Mouse (Mus musculus) olfactory bulb, adult 2 months (tissue): Measurements from ENCODE around the gene Slc39a13. TPM values are rescaled to one million over a fixed set of nuclear protein-coding genes. Genes with fewer than 3 reads are reported as not detected.

Experiments
- H3K27ac ChIP-seq: fragments of 200-500 bp; 2 replicates; pipeline ENCODE4 v1.5.1; 2012; ENCODE audit warnings: low read depth, low read length; ENCODE audit not compliant: insufficient read depth
- H3K4me1 ChIP-seq: fragments of 200-500 bp; 2 replicates; pipeline ENCODE4 v1.6.1; 2012; ENCODE audit warnings: low read length; ENCODE audit not compliant: control insufficient read depth, insufficient read depth
- H3K4me3 ChIP-seq: fragments of 200-500 bp; 2 replicates; pipeline ENCODE4 v1.5.1; 2012; ENCODE audit warnings: mild to moderate bottlenecking, low read depth, low read length, moderate library complexity; ENCODE audit not compliant: insufficient read depth
- CTCF ChIP-seq: fragments of 200-500 bp; IDR thresholded peaks from 2 replicates; pipeline ENCODE4 v1.5.1; 2012; ENCODE audit warnings: low read depth, mild to moderate bottlenecking, low read length, moderate library complexity; ENCODE audit not compliant: insufficient read depth
- POLR2A ChIP-seq: fragments of 200-500 bp; IDR thresholded peaks from 2 replicates; pipeline ENCODE4 v1.6.1; 2012; ENCODE audit warnings: mild to moderate bottlenecking, low read depth, low read length, moderate library complexity; ENCODE audit not compliant: insufficient read depth
- WGBS: fragments of 180-500 bp; shearing (Covaris S2); methylation state at CpG from one replicate; pipeline ENCODE4 v1.1.7; 2018; 5-methylcytosine and 5-hydroxymethylcytosine counted together
- polyA plus RNA-seq: library from polyadenylated mRNA; stranded (reverse); fragments of >200 nt; gene quantifications from 2 replicates; pipeline ENCODE4 v1.2.4, GENCODE M21; 2012; ENCODE audit warnings: low replicate concordance; ENCODE audit not compliant: missing spikeins, insufficient read depth, insufficient read length

Slc39a13 gene
- polyA plus RNA-seq, 1 experiment, result not detected

DNA sequence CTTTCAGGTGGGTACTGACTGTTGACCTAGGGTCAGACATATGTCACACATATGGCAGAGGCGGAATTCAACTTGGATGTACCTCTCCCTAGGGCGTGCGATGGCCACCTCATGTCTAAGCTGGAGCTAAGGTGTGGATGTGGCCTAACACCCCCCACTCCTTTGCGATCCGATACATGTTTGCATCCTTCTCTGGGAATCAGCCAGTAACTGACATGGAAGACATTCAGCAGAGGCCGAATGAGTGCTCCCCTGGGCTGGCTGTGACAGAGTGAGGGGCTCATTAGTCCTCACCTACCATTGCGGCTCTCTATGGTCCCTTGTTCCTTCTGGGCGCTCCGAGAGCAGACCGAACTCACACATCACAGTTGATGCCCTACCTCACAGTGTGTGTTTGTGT, 842 bp upstream of the Slc39a13 start:
- TF ChIP-seq POLR2A (no peak), CTCF (no peak)
- H3K27ac ChIP-seq, result peak overlapping the region; percentile 79
- 85% methylated on average over 10 of the region's 10 CpGs for WGBS
- peaks cover 15% of the 10 kb centered on the region for H3K4me1 ChIP-seq
- no peak overlapping the region for H3K4me3 ChIP-seq

DNA sequence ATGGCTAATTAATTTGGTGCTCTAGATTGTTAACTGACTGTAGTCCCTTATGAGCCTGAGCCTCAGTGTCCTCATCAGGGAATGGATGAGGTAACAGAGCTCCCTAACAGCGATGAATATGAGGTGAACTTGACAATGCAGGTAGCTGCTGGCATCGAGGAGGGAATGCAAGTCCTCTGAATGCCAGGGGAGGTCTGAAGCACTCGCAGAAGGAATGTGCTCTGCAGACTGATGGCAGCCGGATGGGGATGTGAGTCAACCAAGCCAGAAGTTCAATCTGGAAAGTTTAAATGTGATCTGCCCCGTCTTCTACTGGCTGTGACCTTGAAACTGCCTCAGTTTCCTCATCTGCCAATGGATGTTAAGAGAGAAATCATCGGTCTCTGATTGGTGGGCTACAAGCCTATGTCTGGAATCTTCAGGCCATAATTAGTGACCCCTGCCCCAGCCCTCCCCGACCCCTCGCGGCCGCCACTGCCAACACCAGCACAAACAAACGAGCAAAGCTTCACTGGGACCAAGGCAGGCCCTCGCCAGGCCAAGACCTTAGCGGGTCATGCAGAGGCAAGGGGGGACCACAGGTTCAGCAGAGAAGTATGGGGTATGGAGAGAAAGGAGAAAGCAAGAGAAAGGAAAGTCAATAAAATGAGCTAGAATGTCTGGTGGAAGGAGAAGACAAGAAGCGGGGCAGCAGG, 764 bp downstream of the Slc39a13 start:
- peaks cover 19% of the 10 kb centered on the region for H3K4me1 ChIP-seq
- H3K4me3 ChIP-seq, result peak overlapping the region; percentile 81
- WGBS, result 5% methylated on average over 14 of the region's 14 CpGs
- TF ChIP-seq CTCF, result no peak
- TF ChIP-seq POLR2A, result no peak; the same call in 1 of the 2 replicates
- peak overlapping the region; percentile 54 for H3K27ac ChIP-seq

DNA sequence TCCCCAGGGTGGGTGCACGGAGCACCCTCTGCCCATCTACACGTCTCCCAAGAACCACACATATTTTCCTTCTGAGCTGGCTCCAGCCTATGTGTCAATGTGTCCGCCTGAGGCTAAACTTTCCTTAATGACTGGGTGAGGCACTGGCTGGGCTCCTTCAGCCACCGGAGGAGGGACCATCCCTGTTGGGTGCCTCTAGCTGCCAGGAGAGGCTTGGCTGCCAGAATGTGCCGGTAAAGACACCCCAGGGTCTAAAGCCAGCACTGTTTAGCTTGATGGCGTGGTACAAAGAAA, 1.4 kb downstream of the Slc39a13 start:
- peak overlapping the region; percentile 25 for H3K4me3 ChIP-seq
- H3K27ac ChIP-seq, result no peak overlapping the region
- TF ChIP-seq CTCF (no peak), POLR2A (no peak)
- WGBS, result 19% methylated on average over 6 of the region's 6 CpGs
- peaks cover 19% of the 10 kb centered on the region for H3K4me1 ChIP-seq

DNA sequence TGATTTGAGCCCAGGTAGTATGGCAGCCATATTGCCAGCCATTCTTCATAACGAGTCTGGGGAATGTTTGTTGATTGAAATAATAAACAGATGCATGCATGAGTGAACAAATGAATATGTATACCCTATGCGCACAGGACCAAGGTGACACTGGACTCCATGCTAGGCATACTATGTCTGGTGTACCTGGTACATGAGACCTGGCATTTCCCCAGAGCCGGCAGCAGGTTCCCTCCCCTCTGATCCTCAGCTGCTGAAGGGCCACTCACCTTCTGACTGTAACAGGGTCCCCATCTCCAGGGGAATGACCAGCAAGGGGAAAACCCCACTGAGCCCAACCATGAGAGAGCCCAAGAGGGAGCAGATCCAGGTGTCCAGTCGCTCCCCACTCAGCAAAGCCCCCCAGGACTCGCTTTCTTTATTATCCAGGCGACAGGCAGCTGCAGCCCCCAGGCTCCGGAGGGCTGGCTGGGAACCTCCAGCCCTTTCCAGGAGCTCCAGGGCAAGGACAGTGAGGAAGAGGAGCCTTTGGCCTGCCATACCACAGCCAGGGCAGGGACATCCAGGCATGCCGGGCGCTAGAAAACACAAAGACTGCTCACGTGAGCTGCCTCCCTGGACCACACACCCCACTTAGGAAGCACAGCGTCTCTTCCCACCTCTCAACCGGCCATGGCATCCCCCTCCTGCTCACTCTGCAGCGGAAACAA, 1.9 kb downstream of the Slc39a13 start:
- WGBS, result 53% methylated on average over 13 of the region's 13 CpGs
- Histone ChIP-seq H3K4me1 (peaks cover 19% of the 10 kb centered on the region), H3K4me3 (peak overlapping the region; percentile 25), H3K27ac (no peak overlapping the region)
- TF ChIP-seq POLR2A, result no peak
- TF ChIP-seq CTCF, result no peak

DNA sequence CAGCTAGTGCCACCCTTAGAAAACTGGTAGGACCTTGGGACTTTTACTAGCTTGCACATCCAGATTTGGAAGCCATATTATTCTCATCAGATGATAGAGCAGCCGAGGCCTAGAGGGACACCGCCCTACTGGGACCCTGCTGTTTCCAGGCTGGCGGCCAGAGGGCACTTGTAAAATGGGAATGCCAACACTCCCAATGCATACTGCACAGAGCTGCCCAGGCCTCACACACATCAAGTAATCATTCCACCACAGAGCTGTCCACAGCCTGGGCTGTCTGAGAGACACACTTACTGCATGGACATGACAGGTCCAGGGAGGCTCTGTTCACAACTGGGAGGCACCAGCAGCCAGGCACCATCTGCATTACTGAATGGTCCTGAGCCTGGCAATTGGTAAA, 3.8 kb downstream of the Slc39a13 start:
- H3K4me3 ChIP-seq, result no peak overlapping the region
- 58% methylated on average over 3 of the region's 3 CpGs for WGBS

DNA sequence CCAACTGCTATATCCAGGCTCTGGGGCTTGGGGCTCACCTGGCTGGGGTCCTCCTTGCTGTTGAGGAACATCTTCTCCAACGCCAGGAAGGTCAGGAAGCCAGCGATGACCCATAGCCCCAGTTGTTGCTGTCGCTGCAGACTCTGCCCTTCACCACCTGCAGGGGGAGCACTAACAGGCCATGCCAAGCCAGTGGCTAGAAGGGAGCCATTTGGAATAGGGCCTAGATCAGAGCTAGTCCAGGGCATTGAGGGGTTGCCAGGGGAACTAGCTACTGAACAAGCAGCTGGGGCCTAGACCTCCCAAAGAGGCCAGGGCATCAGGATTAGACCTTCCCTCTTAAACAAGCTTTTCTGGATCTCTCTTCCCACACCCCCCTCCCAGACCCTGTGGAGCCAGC, 4.7 kb downstream of the Slc39a13 start:
- 59% methylated on average over 3 of the region's 3 CpGs for WGBS
- TF ChIP-seq CTCF (peak; percentile 68; the same call in 1 of the 2 replicates), POLR2A (no peak)
- peaks cover 19% of the 10 kb centered on the region for H3K4me1 ChIP-seq
- no peak overlapping the region for H3K4me3 ChIP-seq
- no peak overlapping the region for H3K27ac ChIP-seq

More for the DNA sequence above, 3.8 kb downstream of the Slc39a13 start:
- no peak overlapping the region for H3K27ac ChIP-seq
- peaks cover 19% of the 10 kb centered on the region for H3K4me1 ChIP-seq
- TF ChIP-seq POLR2A, result no peak
- TF ChIP-seq CTCF, result no peak

DNA sequence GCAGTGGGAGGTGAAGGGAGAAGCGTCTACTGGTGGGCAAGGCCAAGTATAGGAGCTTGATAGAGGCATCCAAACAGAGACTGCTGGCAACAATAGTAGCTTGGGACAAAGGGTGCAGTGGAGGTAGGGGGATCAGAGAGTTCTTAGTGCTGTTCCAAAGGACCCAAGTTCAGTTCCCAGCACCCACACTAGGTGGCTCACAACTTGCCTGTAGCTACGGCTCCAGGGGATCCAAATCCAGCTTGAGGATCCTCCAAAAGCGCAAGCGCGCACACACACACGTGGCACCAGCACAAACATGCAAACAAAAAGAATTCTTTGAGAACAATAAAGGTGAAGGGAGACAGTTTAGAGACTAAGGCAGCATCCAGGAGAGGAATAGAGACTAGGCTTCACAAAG, 6.0 kb downstream of the Slc39a13 start:
- WGBS, result 78% methylated on average over 6 of the region's 6 CpGs
- H3K4me1 ChIP-seq, result peaks cover 18% of the 10 kb centered on the region
- H3K27ac ChIP-seq, result no peak overlapping the region
- no peak overlapping the region for H3K4me3 ChIP-seq
- TF ChIP-seq CTCF, result no peak

DNA sequence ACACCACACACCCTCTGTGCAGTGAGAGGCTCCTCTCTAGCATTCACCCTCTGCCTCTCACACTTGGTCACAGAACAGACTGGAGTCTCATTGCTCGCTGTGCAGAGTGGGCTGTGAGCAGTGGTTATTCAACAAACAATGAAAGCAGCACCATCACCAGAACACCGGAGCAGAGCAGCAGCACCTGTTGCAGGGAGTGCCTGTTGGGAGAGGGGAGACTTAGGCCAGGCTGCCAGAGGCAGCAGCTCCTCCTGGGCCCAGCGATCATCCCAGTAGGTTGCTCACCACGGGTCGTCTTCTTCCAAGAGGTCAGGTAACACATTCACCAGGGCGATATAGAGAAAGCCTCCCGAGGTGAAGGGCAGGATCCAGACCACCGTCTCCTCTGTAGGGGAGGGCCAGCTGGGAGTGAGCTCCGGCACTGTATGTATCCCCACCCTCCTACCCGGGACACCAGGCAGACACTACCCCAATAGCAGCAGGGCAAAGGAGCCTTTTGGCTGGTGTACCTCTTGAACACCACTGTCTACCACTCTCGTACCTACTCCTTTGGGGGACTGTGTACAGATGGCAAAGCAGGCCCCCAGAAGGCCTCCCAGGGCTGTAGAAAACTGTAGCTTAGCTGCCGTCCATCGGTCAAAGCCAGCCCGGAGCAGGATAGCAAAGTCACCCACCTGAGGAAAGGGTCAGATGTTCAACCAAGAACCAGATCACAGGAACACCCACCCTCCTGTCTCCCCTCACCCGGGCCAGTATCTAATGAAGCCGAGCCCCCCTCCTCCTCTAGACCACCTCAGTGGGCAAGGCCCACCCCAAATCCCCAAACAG, 7.2 kb downstream of the Slc39a13 start:
- TF ChIP-seq CTCF (no peak), POLR2A (no peak)
- Histone ChIP-seq H3K27ac (no peak overlapping the region), H3K4me3 (no peak overlapping the region), H3K4me1 (peaks cover 9% of the 10 kb centered on the region)
- WGBS, result 90% methylated on average over 16 of the region's 16 CpGs
